Mouse (Mus musculus) kidney, adult 18-20 months (tissue): ENCODE measurements around the gene Smarca2.
A peak's percentile ranks its signal among the peaks of the same experiment; 100 is the strongest.

Experiments used
- DNase-seq: peaks from one replicate; pipeline ENCODE4 v3.0.0; 2021

The Smarca2 gene

DNA sequence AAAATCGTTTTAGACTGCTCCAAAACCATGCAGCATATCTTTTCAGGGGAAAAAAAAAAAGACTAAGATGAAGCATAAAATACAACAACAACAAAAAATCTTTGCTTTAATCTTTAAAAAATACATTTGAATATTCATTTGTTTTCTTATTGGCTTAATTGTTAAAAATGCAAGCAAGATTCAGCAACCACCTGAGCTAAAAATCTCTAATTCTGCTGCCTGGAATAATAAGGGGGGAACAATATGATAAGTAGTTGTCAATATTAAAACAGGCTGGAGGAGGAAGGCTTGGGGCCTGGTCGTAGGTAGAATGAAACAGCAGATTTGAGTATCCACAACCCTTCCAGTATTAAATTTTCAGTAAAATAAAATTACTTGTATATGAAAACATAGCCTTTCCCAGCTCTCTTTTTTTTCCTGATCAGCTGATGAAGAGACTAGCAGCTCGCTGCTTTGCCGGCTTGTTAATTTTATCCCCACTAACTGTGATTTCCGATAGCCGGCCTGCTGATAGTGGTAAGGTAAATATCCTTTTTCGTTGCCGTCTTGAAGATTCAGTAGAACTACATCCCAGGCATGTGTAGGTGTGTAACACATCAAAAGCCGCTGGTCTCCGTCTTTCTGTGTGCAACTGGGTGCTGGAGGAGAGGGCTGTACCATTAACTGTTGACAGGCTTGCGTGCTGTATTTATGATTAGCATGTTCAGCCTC lies 144.7 kb downstream of the Smarca2 start:
- peak; percentile 57 for DNase-seq

DNA sequence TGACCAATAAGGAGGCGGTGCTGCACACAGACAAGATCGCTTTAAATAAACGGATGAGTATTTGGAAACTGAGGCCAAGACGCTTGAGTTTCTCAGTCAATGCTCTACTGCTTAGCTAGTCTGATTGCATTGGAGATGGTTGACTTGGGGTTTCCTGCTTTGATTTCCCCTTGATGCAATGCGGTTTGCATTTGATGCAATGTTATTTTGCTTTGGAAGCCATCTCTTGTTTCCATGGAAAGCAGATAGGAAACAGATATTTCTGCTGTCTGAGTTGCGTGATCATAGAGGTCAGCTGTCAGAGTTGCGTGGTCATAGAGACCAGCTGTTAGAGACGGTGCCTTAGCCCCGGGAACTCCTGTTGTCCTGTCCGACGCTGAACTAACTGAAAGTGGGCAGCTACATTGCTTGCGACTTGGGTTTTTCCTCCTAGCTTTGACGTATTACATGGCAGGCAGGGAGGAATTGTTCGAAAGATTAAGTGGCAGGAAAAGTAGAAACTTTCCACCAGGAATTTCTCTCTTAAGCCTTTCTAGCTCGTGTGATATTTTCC lies 147.8 kb downstream of the Smarca2 start:
- DNase-seq, result peak; percentile 32

DNA sequence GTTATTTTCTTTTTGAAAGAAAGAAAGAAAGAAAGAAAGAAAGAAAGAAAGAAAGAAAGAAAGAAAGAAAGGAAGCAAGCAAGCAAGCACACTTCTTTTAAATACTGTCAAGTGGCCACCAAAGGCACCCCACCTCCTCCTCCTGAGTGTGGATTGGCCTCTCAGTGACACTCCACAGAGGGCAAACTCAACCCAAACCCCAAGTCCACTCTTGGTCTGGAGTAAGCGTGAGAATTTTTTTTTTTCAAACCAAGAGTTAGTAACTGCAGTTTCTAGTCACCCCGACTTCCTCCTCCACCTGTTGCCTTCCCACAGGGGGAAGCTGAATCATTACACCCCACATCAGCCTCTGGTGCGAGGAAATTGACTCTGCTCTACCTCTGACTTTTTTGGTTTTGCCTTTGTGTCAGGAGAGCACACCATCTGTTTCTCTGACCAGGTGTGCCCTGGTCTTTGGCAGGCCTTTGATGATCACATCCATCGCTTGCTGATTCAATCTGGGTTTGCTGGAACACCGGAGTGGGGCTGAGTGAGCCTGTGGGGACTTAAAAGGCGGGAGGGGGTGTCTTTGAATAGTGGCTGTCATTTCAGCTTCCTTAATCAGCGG lies 148.5 kb downstream of the Smarca2 start:
- peak; percentile 38 for DNase-seq

DNA sequence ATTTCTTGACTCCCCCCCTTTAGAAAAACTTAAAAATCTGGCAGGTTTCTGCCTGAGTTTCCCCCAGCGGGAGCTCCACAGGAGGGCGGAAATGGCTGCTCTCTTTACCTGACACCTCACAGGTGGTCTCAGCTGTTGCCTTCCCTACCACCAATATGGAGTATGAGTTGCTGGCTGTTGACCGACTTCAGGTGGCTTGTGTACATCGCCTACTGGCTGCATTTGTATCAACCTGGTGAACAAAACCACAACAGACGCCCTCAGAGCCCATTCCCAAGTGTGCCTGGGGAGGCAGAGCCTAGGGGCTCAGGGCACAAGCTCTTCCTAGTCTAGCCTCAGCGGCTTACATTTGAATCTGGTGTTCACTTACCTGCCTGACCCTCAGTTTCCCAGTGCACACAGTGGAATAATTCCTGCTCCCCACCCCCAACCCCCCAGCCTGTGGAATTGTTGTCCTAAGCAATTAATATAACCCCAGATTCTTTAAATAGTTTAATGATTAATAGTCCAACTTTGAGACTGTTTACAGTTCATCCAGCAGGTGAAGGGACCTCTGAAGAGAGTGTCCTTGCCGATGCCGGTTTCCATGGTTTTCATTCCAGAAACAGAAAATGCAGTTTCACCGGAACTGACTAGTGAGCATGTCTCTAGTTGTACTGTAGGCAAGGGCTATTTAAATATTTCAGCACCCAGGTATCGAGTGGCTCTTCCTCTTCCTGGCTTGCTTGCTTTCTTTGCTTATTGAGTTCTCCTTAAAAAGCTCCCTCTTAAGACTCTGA lies 149.4 kb downstream of the Smarca2 start:
- peak; percentile 76 for DNase-seq

DNA sequence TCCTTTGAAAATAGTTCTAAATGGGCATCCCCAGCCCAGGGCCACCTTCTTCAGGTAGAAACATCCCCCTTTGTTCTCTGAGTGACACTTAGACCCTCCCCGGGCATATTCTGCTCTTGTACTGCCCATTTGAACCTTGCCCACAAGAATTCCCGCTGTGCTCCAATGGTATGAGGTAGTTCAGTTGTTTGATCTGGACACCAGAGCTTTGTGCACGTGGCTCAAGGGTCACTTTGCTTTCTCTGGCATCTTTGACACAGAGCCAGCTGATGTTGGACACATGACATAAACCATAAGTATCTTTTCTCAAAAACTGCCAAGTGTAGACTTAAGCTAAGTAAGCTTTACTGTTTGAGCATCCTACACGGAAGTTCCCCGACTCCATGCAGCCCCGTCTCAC lies 151.1 kb downstream of the Smarca2 start:
- peak; percentile 43 for DNase-seq

DNA sequence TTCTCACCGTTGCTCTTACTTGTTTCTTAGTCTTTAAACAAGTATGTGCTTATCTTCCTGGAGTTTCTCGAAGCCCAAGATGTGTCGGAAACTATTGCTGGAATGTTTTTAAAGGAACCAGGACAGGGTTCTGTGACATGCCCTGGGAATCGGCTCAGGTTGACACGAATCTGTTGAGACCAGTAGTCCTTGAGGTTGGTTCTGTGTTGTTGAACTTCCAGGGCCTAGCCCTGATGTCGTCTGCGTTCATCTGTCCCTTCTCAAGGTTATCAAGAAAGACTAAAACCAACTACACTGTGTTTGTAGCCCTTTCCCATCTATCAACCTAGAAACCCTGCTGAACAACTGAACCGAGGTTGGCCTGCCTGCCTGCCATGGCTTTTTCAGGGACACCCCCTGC lies 151.5 kb downstream of the Smarca2 start:
- DNase-seq, result no peak

DNA sequence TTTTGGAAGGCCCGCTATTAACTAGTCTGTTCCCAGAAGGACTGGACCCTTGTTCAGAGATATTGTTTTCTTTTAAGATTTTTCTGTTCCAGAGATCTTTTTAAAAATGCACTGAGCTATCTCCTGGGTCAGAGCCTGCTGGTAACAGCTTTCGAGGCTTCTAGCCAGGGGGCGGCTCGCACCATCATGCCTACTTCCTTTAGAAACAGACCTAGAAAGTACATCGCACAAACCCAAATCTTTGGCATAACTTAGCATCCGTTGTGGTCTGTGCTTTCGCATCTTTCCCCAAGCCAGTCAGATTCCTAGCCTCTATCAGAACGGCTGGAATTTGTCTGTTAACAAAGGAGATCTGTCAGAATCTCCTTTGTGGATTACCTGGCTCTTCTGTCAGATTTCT lies 153.3 kb downstream of the Smarca2 start:
- DNase-seq, result no peak

DNA sequence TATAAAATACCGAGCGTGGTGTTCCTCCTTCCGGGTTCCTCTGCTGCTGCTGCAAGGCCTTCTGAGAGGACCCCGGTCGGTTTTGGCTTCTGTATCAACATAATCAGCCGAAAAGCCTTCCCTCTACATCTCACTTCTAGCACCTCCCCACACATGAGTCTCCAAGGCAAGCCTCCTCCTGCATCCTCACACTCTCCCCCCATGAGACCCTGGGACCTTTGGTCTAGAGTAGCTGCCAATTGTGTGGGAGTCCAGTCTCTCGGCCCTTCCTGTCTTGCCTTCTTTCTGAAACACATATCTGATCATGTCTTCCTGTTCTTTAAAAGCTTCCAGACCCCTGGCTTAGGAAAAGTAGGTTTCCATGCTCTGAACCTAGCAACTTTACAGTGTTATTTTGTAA lies 153.8 kb downstream of the Smarca2 start:
- no peak for DNase-seq

DNA sequence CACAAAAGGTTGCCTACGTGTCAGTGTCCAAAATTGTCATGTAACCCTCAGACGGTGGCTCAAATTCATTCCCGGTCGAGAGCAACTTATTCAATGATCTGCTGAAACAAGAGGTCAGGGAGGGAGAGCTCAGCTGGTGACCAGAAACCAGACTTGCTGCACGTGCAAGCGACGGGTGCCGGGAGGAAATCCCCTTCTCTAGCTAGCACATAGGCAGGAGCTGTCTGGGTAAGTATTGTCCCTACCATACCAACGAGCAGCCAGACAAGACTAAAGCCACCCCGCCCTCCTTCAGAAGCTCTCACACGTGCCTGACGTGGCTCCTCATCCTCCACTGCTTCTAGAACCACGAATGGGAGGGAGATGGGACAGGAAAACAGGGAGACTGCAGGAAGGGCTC lies 154.4 kb downstream of the Smarca2 start:
- DNase-seq, result no peak

DNA sequence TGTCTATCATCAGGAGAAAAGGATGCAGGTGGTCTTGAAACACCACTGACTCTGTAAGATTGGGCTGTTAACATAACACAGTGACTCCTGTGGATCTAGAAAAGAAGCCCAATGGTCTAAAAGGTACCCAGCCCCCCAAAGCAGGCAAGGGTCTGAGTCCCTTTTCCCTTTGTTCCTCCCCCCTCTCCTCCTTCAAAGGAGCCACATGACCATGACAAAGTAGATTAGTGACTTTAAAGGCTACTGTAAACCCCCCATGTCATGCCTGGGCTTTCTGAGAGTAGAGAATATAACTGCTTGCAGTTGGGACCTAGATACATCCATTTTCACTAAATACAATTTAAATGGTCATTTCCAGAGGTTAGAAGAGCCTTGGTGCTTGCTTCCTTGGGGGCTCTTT lies 156.4 kb downstream of the Smarca2 start:
- no peak for DNase-seq

DNA sequence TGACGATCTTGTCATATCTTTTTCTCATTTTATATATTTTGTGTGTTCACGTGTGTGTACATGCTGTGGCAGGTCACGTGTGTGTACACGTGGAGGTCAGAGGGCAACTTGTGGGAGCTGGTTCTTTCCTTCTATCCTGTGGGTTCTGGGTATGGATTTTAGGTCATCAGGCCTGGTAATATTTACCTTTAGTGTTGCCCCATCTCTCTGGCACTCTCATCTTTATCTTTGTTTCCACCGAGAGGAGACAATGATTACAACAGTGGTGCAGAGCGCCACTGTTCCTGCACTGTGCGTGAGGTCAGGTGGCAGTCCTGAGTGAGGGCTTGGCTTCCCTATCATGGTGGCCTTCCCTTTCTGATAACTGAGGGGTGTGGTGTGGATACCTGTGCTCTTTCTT lies 160.6 kb downstream of the Smarca2 start:
- DNase-seq, result no peak

DNA sequence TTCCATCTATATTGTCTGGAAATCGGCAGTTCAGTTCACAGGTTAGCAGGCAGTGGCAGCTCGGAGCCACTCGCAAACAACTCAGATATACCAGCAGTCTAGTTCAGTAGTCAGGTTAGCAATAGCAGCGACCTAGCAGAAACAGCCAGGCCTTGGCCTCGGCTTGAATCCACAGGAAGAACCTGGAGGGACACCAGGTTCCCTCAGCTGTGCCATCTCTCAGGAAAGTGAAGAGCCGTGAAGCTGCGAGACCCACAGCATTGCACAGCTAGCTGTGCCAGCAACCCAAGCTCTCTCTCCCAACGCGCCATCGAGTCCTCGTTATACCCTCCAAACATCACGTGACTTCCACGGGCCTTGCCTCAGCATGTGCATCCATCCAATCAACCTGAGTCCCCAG lies 162.6 kb downstream of the Smarca2 start:
- no peak for DNase-seq

DNA sequence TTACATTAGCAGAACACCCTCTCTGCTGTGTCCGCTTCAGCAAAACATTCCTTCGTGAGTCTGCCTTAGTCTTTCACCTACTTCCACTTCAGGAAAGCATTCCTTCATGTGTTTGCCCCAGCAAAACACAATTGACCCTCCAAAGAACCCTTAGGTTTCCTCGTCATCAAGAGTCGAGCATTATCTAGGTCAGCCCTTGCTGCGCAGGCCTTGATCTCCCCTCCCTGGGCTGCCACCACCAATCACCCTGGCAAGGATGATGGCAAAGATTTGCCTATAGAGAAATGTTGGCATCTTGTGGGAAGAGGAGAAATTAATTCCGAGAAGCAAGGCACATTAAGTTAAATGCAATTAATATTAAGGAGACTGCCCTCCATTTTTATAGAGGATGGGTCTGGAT lies 163.1 kb downstream of the Smarca2 start:
- no peak for DNase-seq

DNA sequence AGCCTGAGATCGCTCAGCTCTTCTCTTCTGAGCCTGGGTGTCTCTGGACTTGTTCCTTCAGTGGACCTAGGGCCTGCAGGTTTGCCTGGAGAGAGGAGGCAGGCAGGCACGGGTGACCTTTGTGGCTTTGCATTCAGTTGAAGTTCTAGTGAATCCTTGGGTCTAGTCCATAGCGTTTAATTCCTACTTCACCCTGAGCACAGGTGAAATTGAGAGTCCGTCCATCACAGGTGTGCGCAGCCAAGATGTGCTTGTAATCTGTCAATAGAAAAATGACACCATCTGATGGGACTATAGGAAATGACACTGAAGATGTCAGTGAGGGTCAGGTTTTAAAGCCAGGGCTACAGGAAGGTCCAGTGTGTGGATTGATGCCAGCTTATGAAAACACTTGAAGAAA lies 164.0 kb downstream of the Smarca2 start:
- DNase-seq, result no peak

DNA sequence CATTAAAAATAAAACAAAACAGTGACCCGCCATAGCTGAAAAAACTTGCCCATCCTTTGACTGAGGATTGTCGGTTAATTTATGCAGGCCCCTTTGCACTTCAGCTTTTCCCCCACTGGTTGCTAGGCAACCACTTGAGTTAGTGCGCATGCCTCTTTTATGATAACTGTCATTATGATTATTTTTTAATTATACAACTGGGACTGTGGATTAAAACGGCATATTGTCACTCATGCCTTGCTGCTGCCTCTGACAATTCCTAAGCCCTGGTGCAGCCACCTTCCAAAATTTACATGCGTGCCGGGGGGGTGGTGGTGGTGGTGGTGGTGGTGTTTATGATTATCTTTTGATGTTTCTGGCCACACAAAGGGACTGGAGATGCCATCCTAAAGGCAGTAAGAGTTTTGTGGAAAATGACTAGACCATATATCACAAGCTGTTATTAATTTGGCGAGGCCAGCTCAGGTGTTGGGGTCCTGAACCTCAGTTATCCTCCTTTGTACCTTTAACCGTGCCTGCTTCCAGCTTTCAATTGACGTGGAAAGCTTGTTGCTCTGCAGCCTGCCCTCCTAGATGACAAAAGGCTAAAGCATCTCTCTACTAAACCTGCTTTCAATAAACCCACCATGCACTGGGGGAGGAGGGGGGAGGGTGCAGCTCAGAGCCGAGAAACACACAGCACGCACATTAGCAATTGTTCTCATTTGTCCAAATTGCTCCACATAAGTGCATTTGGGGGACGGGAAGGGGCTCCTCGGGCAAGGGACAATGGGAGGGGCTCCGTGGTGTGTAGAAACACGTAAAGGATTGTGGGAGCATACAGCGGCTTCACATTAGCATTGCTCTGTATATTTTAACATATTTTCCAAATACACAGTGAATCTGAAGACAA lies 165.0 kb downstream of the Smarca2 start:
- DNase-seq, result no peak

DNA sequence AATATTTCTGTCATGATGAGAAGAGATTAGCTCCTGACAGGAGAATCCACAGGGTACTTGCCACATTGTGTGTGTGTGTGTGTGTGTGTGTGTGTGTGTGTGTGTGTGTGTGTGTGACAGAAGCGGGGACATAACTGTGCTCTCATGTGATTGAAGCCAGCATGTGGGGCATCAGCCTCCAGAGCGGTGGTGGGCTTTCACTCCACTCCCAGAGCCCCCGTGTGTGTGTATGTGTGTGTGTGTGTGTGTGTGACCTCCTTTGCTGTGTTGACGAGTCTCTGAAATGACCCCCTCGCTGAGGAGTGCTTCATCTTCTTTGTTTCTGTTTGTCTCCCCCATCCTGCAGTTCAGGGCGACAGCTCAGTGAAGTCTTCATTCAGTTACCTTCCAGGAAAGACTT lies 165.7 kb downstream of the Smarca2 start:
- DNase-seq, result no peak

DNA sequence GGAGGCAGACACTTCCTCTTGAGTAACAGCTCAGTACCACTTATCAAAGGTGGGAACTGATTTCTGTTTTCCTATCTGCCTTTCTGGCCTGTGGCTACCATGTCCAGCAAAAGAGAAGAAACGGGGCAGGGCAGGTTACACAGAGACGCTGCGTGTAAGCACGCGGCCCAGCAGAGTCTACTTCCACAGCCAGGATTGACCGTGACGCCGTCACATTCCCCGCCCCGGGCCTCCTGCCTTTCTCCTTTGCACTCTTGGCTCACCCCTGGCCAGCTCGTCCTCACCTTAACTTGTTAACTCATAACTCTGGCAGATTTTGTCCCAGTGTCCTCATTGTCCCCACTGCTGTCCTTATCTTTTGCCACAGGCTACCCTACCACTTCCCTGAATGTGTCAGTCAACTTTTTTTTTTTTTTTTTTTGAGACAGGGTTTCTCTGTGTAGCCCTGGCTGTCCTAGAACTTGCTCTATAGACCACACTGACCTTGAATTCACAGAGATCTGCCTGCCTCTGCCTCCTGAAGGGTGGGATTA lies 167.3 kb downstream of the Smarca2 start:
- no peak for DNase-seq

DNA sequence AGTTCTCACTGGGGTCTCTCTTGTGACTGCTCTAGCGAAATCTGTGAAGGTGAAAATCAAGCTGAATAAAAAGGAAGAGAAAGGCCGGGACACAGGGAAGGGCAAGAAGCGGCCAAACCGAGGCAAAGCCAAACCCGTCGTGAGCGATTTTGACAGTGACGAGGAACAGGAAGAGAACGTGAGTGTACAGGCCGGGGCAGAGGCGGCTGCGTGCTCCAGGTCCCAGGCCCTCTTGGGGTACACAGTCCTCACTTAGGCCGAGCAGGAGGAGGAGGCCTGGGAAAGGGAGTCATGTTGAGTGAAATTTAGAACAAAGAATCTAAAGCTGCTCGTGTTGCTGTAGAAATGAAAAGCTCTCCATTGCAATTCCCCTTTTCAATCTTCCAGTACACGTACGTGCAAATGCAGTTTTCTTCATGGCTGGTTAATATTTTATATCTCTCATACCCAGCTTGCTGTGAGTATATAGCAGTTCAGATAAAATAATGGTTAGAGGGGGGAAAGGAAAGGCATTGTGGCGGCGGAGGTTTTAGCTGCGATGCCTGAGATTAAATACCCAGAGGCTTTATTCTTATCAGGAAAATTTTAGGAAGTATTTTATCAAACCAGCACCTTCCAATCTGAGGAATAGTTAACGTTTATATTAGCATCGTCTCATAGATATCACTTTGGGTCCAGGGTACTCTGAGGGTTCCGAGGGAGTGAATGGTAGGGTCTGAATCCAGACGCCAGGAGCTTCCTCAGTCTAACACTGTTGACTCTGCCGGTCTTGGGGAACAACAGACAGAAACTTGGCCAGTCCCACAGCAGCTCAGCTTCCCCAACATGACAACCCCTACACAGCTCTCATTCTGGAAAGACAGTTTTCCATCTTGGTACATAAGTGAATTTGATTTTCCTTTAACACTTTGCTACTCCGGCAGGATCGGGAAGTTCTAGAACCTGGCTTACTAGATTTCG lies 171.5 kb downstream of the Smarca2 start:
- no peak for DNase-seq

DNA sequence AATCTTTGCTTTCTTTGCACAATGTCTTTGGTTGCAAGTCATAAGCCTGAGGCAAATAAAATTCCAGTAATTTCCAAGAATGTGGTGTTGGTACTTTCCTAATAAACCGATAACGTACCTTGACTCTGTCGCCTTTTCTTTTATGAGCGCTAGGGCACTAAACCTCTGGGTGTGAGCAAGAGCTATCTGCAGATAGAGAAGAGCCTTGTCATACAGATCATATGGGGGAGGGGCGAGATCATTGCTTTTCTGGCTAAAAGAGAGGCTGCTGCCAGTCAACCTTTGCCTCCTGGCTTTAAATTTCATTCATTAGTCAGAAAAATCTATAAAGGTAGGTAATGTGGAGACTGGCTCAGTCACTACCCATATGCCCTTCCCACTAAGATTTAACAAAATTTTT lies 173.3 kb downstream of the Smarca2 start:
- no peak for DNase-seq

DNA sequence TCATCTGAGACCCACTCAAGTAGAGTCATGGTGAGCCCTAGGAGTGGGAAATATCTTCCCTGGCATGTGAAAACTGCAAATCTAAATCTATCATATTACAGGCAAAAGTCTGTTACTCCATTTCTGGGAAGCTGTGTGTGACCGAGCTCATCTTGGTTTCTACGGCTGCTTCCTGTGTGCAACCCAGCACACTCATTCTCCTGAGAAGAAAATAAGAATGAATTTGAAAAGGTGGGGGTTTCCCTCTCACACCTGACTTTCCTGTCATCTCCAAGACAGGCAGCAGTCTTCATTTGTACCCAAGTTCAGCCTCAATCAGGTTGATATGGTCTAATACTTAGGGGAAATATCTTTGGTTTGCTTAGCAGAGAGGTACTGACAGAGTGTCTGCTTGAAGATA lies 176.4 kb downstream of the Smarca2 start:
- no peak for DNase-seq

DNA sequence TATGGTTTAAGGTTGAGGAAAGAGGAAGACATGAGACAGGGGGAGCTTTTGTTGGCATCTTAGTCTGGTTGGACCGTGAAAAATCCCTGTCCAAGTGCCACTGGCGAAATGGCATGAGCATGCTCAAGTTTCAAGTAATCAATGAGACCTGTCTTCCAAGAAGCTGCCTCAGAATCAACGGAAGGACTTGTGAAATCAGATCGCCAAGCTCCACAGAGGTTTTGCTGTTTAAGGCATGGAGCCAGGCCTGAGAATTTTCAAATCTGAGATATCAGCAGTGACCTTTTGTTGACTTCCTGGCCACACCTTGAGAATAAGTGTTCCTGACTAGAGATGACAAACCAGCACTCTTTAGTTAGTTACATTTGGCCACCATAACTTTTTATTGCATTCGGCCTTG lies 183.6 kb downstream of the Smarca2 start:
- DNase-seq, result no peak
